8 mouse cellular contexts compared by ENCODE assay signal in genomic region chr19:4614305-4615150, GRCm38 (mm10). TPM values are rescaled to one million over a fixed set of nuclear protein-coding genes. Genes with fewer than 3 reads are reported as not detected.
DNase-seq lines count a peak whose midpoint lies in the region; ATAC-seq and TF ChIP-seq lines count a peak whose summit lies in the region.

No protein-coding gene starts in this region.

- no peak overlapping the region for H3K27ac ChIP-seq in CH12.LX (ENCODE audit: insufficient read depth, low read depth)
- H3K27ac ChIP-seq in embryonic facial prominence, embryonic 11.5 days (replicated peaks; ENCODE audit: low read depth, low read length) = peak overlapping the region; percentile 85
- H3K27ac ChIP-seq in kidney, embryonic 14.5 days (ENCODE audit: low read depth, low read length) = peak overlapping the region; percentile 95
- H3K27ac ChIP-seq in midbrain, embryonic 12.5 days (replicated peaks) = peak overlapping the region; percentile 90

- peak overlapping the region; percentile 78 for H3K4me2 ChIP-seq in CH12.LX (ENCODE audit: insufficient read depth, low read depth, poor library complexity, severe bottlenecking)
- H3K4me2 ChIP-seq in embryonic facial prominence, embryonic 11.5 days (ENCODE audit: low read depth, low read length) = peak overlapping the region; percentile 84
- peak overlapping the region; percentile 78 for H3K4me2 ChIP-seq in kidney, embryonic 14.5 days (replicated peaks; ENCODE audit: low read depth, low read length)
- peak overlapping the region; percentile 74 for H3K4me2 ChIP-seq in midbrain, embryonic 12.5 days (replicated peaks)

- no peak for TF ChIP-seq POLR2A in CH12.LX (IDR thresholded peaks at IDR 0.05; ENCODE audit: low read depth, low read length)

- dilution Hi-C loops in CH12.LX (cut with MboI; ENCODE audit: extremely low pct_ligation_motif_present, extremely low pct_unique_long_range_greater_than_20kb, low sequenced_read_pairs) = no loop called here

- WGBS in embryonic facial prominence, embryonic 11.5 days = 29% methylated on average over 28 of the region's 49 CpGs
- 17% methylated on average over 43 of the region's 49 CpGs for WGBS in kidney, embryonic 14.5 days
- WGBS in midbrain, embryonic 12.5 days = 19% methylated on average over 41 of the region's 49 CpGs

- in situ Hi-C loops in CH12.LX (cut with MboI; ENCODE audit: low pct_ligation_motif_present, low pct_unique_long_range_greater_than_20kb, low sequenced_read_pairs) = no loop called here

- H3K9ac ChIP-seq in CH12.LX (ENCODE audit: insufficient read depth, low read depth) = peak overlapping the region; percentile 41
- H3K9ac ChIP-seq in embryonic facial prominence, embryonic 11.5 days (replicated peaks; ENCODE audit: low read length) = peak overlapping the region; percentile 97
- H3K9ac ChIP-seq in kidney, embryonic 14.5 days (ENCODE audit: low read depth, low read length) = peak overlapping the region; percentile 97
- peak overlapping the region; percentile 98 for H3K9ac ChIP-seq in midbrain, embryonic 12.5 days (replicated peaks)

- no peak for ATAC-seq in embryonic facial prominence, embryonic 11.5 days (replicated peaks; ENCODE audit: insufficient number of reproducible peaks, low FRiP score, low TSS enrichment, low read depth)
- peak; percentile 13; the same call in 1 of the 2 replicates for ATAC-seq in kidney, embryonic 14.5 days (ENCODE audit: low FRiP score, low TSS enrichment)
- no peak for ATAC-seq in midbrain, embryonic 12.5 days (ENCODE audit: low FRiP score, low read depth)

- H3K79me2 ChIP-seq in CH12.LX (replicated peaks; ENCODE audit: control insufficient read depth, extremely low read depth, insufficient read depth, poor library complexity, severe bottlenecking) = no peaks in the 10 kb centered on the region

- DNase-seq in cerebellum, adult 18-20 months = peak; percentile 47 to 54
- DNase-seq in cerebellum, adult 8-10 months = no peak
- DNase-seq in CH12.LX (ENCODE audit: extremely low read depth) = no peak
- DNase-seq in embryonic facial prominence, embryonic 11.5 days (ENCODE audit: low spot score) = peak; percentile 64
- DNase-seq in layer of hippocampus, postnatal 25 days (ENCODE audit: extremely low spot score in 1 of 2, low spot score in 1 of 2) = no peak
- no peak for DNase-seq in urinary bladder, adult 18-20 months (ENCODE audit: low spot score in 2 of 2)

- peak overlapping the region in 2 of 3 experiments; percentile 52 to 58 for H3K4me3 ChIP-seq in CH12.LX (replicated peaks in 1 of 3; ENCODE audit: low read depth in 2 of 3, low read length in 2 of 3, poor library complexity in 1 of 3)
- H3K4me3 ChIP-seq in embryonic facial prominence, embryonic 11.5 days (ENCODE audit: low read depth, low read length) = peak overlapping the region; percentile 91
- peak overlapping the region; percentile 88 for H3K4me3 ChIP-seq in kidney, embryonic 14.5 days (ENCODE audit: low read length)
- H3K4me3 ChIP-seq in midbrain, embryonic 12.5 days = peak overlapping the region; percentile 94

- peaks cover 0 to 5% of the 10 kb centered on the region in 2 experiments; a peak in 2 of 4 replicates for H3K4me1 ChIP-seq in CH12.LX (ENCODE audit: control insufficient read depth in 1 of 2, insufficient read depth in 2 of 2)
- peaks cover 5% of the 10 kb centered on the region; the same call in 1 of the 2 replicates for H3K4me1 ChIP-seq in embryonic facial prominence, embryonic 11.5 days (ENCODE audit: control insufficient read depth, insufficient read depth, low read length)
- peaks cover 20% of the 10 kb centered on the region for H3K4me1 ChIP-seq in kidney, embryonic 14.5 days (ENCODE audit: control insufficient read depth, insufficient read depth, low read length)
- H3K4me1 ChIP-seq in midbrain, embryonic 12.5 days = peaks cover 37% of the 10 kb centered on the region

- H3K27me3 ChIP-seq in CH12.LX (replicated peaks) = no peaks in the 10 kb centered on the region
- no peaks in the 10 kb centered on the region for H3K27me3 ChIP-seq in embryonic facial prominence, embryonic 11.5 days (ENCODE audit: control insufficient read depth, insufficient read depth, low read length)
- no peaks in the 10 kb centered on the region for H3K27me3 ChIP-seq in kidney, embryonic 14.5 days (ENCODE audit: control insufficient read depth, insufficient read depth, low read length)
- H3K27me3 ChIP-seq in midbrain, embryonic 12.5 days = peaks cover 14% of the 10 kb centered on the region

- H3K36me3 ChIP-seq in CH12.LX (replicated peaks in 1 of 2; ENCODE audit: control insufficient read depth in 1 of 2, insufficient read depth in 1 of 2, low read length in 1 of 2) = peaks cover 0 to 50% of the 10 kb centered on the region in 2 experiments
- H3K36me3 ChIP-seq in embryonic facial prominence, embryonic 11.5 days (replicated peaks; ENCODE audit: control insufficient read depth, insufficient read depth, low read depth, low read length) = peaks cover 2% of the 10 kb centered on the region
- peaks cover 31% of the 10 kb centered on the region for H3K36me3 ChIP-seq in kidney, embryonic 14.5 days (ENCODE audit: control insufficient read depth, insufficient read depth, low read length)
- H3K36me3 ChIP-seq in midbrain, embryonic 12.5 days = peaks cover 28% of the 10 kb centered on the region

- no peak for TF ChIP-seq CTCF in CH12.LX (conservative IDR thresholded peaks at IDR 0.05 in 1 of 2, IDR thresholded peaks at IDR 0.05 in 1 of 2; ENCODE audit: low read depth in 2 of 2, low read length in 2 of 2)

- H3K9me3 ChIP-seq in CH12.LX (replicated peaks; ENCODE audit: low read length) = no peaks in the 10 kb centered on the region
- H3K9me3 ChIP-seq in embryonic facial prominence, embryonic 11.5 days (replicated peaks; ENCODE audit: control insufficient read depth, low read length) = no peaks in the 10 kb centered on the region
- H3K9me3 ChIP-seq in kidney, embryonic 14.5 days (ENCODE audit: control insufficient read depth, low read length) = no peaks in the 10 kb centered on the region
- no peaks in the 10 kb centered on the region for H3K9me3 ChIP-seq in midbrain, embryonic 12.5 days

- TF ChIP-seq EP300 in CH12.LX (IDR thresholded peaks at IDR 0.05; ENCODE audit: low read length) = no peak

- TF ChIP-seq RAD21 in CH12.LX (IDR thresholded peaks at IDR 0.05; ENCODE audit: low read depth, low read length) = no peak

TF ChIP-seq in CH12.LX, 34 proteins besides CTCF, POLR2A, EP300 and RAD21:
- TF ChIP-seq NRF1 (IDR thresholded peaks at IDR 0.05; ENCODE audit: low read depth, low read length) (no peak), USF2 (conservative IDR thresholded peaks at IDR 0.05; ENCODE audit: low read depth, low read length) (no peak), MAFK (IDR thresholded peaks at IDR 0.05; ENCODE audit: insufficient replicate concordance, low read length) (no peak), ZC3H11A (IDR thresholded peaks at IDR 0.05; ENCODE audit: low read depth, low read length) (no peak), PAX5 (IDR thresholded peaks at IDR 0.05; ENCODE audit: low read length) (no peak)

RNA-seq across cellular contexts. Expression of gene Lrfn4, which starts 0.9 kb away (rescaled TPM):
- total RNA-seq in CH12.LX (2012; rRNA removed) (2.0 and 2.3 TPM in 2 replicates), CH12.LX (2014; rRNA removed) (0.59 and 0.75 TPM in 2 replicates)
- polyA plus RNA-seq in CH12.LX (2012; ENCODE audit: insufficient read length, low read depth) = 1.7 and 1.9 TPM in 2 replicates
- 8.6 and 9.5 TPM in 2 replicates for polyA plus RNA-seq in embryonic facial prominence, embryonic 11.5 days (2014; fragmentation: Nextera tagmentation; extraction: Ambion mirVana)
- polyA plus RNA-seq in kidney, embryonic 14.5 days (2014; fragmentation: Nextera tagmentation; extraction: Ambion mirVana) = 12.6 and 15.4 TPM in 2 replicates
- 13.6 and 16.1 TPM in 2 replicates for polyA plus RNA-seq in midbrain, embryonic 12.5 days (2016; fragmentation: Nextera tagmentation; extraction: Ambion mirVana)
- 10 to 100 TPM; 40.9 to 41.6 TPM for total RNA-seq in layer of hippocampus, postnatal 25 days (2021)

RNA-seq across cellular contexts. Expression of gene Rce1, which starts 10.9 kb away (rescaled TPM):
- 32.9 and 33.0 TPM in 2 replicates for total RNA-seq in CH12.LX (2012; rRNA removed)
- total RNA-seq in CH12.LX (2014; rRNA removed) = 51.4 and 52.1 TPM in 2 replicates
- polyA plus RNA-seq in CH12.LX (2012; ENCODE audit: insufficient read length, low read depth) = 36.9 and 45.3 TPM in 2 replicates
- 60.4 and 68.5 TPM in 2 replicates for polyA plus RNA-seq in embryonic facial prominence, embryonic 11.5 days (2014; fragmentation: Nextera tagmentation; extraction: Ambion mirVana)
- polyA plus RNA-seq in kidney, embryonic 14.5 days (2014; fragmentation: Nextera tagmentation; extraction: Ambion mirVana) = 73.1 and 85.0 TPM in 2 replicates
- 57.2 and 59.8 TPM in 2 replicates for polyA plus RNA-seq in midbrain, embryonic 12.5 days (2016; fragmentation: Nextera tagmentation; extraction: Ambion mirVana)
- total RNA-seq in layer of hippocampus, postnatal 25 days (2021) = 10 to 100 TPM; 21.4 to 24.2 TPM

Comparison
In these comparisons a context has a peak if more than half of its experiments do, and no peak if none do; other contexts are left out.
1. DNase-seq: peak in cerebellum, adult 18-20 months (2 of 2) and embryonic facial prominence, embryonic 11.5 days (single experiment); none in cerebellum, adult 8-10 months (single experiment), CH12.LX (single experiment), layer of hippocampus, postnatal 25 days (0 of 2) and urinary bladder, adult 18-20 months (0 of 2).
2. H3K9ac ChIP-seq: peak in every context shown above with its lines; median percentile 98 in midbrain, embryonic 12.5 days; 97 in embryonic facial prominence, embryonic 11.5 days; 97 in kidney, embryonic 14.5 days; 41 in CH12.LX.
3. Peak in every context shown above with its lines, with median percentiles within 50 percentile points of each other: H3K4me2 ChIP-seq and H3K4me3 ChIP-seq.